Mouse (Mus musculus) hindbrain, embryonic 14.5 days (tissue): ENCODE measurements at regions not wholly inside any gene's neighbourhood (a gene's known extent, or its start where the extent isn't known, plus 50 kb on each side); places are given as distances from the start of the nearest gene placed in this dataset.

ENCODE experiments used
- ATAC-seq: fragments of 200-750 bp; cut with Nextera tagmentation; 2 replicates; pipeline ENCODE4 v1.8.0; 2017; ENCODE audit warnings: moderate number of reproducible peaks, mild to moderate bottlenecking, moderate TSS enrichment, moderate library complexity; ENCODE audit not compliant: low FRiP score
- DNase-seq: peaks from one replicate; pipeline ENCODE4 v3.0.0-alpha.2; 2015; ENCODE audit warnings: low spot score
- H3K27ac ChIP-seq: fragments of 300-500 bp; sonication (generic); 2 replicates; pipeline ENCODE4 v1.5.1; 2014; ENCODE audit warnings: mild to moderate bottlenecking, moderate library complexity
- H3K27me3 ChIP-seq: fragments of 300-500 bp; sonication (generic); 2 replicates; pipeline ENCODE4 v1.6.1; 2014; ENCODE audit warnings: mild to moderate bottlenecking, low read length, mixed read lengths; ENCODE audit not compliant: control insufficient read depth, insufficient read depth
- H3K36me3 ChIP-seq: fragments of 300-500 bp; sonication (generic); replicated peaks from 2 replicates; pipeline ENCODE4 v1.6.1; 2014; ENCODE audit not compliant: control insufficient read depth, insufficient read depth
- H3K4me1 ChIP-seq: fragments of 300-500 bp; sonication (generic); replicated peaks from 2 replicates; pipeline ENCODE4 v1.6.1; 2014; ENCODE audit warnings: antibody characterized with exemption, low read length, mixed read lengths; ENCODE audit not compliant: control insufficient read depth, insufficient read depth
- H3K4me2 ChIP-seq: fragments of 300-500 bp; sonication (generic); replicated peaks from 2 replicates; pipeline ENCODE4 v1.6.1; 2014; ENCODE audit warnings: mild to moderate bottlenecking, moderate library complexity
- H3K4me3 ChIP-seq: fragments of 300-500 bp; sonication (generic); replicated peaks from 2 replicates; pipeline ENCODE4 v1.5.1; 2014; ENCODE audit warnings: mild to moderate bottlenecking, low read length
- H3K9ac ChIP-seq: fragments of 300-500 bp; sonication (generic); 2 replicates; pipeline ENCODE4 v1.6.1; 2014
- H3K9me3 ChIP-seq: fragments of 300-500 bp; sonication (generic); 2 replicates; pipeline ENCODE4 v1.6.1; 2016; ENCODE audit warnings: low read length; ENCODE audit not compliant: control insufficient read depth
- WGBS: fragments of 180-500 bp; shearing (Covaris S2); extraction: QIAGEN DNeasy Blood & Tissue Kit; methylation state at CpG from one replicate; pipeline ENCODE4 v1.1.7; 2014; 5-methylcytosine and 5-hydroxymethylcytosine counted together

DNA sequence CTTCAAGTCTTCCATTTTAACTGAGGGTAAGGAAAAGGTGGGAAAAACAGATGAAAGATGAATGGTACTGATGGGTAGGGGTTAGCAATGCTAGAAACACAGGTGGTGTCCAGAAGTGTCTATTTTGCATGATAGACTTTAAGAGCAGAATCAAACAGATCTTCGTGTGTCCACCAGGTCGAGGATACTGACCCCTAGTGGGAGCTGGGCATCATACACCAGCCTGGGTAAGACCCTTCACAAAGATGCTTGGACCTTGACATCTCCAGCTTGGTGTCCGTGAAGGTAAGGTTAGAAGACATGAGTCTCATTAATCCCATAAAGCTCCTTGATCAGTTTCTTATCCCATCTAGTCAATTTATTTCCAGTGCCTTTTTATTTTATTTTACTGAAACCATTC lies 132.9 kb upstream of the Fstl4 start:
- peaks cover 12% of the 10 kb centered on the region for H3K4me1 ChIP-seq
- H3K27ac ChIP-seq = no peak overlapping the region
- H3K4me2 ChIP-seq = no peak overlapping the region
- no peaks in the 10 kb centered on the region for H3K9me3 ChIP-seq
- H3K27me3 ChIP-seq = no peaks in the 10 kb centered on the region
- no peak overlapping the region for H3K9ac ChIP-seq
- no peak for ATAC-seq
- H3K4me3 ChIP-seq = no peak overlapping the region
- 55% methylated on average over 3 of the region's 3 CpGs for WGBS
- DNase-seq = no peak
- H3K36me3 ChIP-seq = no peaks in the 10 kb centered on the region

DNA sequence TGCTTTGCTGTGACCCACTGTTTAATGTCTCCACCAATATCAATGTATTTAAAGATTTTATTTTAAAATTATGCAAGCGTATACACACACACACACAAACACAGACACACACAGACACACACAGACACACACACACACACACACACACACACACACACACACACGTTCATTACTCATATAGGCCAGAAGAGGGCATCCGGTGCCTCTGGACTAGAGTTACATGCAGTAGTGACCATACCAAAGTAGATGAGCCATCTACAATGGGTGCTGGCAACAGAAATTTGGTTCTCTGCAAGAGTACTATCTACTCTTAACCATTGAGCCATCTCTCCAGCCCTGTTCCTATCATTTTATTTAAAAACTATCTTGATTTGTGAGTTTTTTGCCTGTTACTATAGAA lies 130.2 kb upstream of the Fstl4 start:
- H3K4me1 ChIP-seq = peaks cover 12% of the 10 kb centered on the region
- H3K27me3 ChIP-seq = no peaks in the 10 kb centered on the region
- ATAC-seq (no peak), DNase-seq (no peak)
- no peaks in the 10 kb centered on the region for H3K9me3 ChIP-seq
- H3K9ac ChIP-seq = no peak overlapping the region
- WGBS = 75% methylated on average over 3 of the region's 3 CpGs
- no peaks in the 10 kb centered on the region for H3K36me3 ChIP-seq
- no peak overlapping the region for H3K27ac ChIP-seq
- H3K4me3 ChIP-seq = no peak overlapping the region
- no peak overlapping the region for H3K4me2 ChIP-seq

DNA sequence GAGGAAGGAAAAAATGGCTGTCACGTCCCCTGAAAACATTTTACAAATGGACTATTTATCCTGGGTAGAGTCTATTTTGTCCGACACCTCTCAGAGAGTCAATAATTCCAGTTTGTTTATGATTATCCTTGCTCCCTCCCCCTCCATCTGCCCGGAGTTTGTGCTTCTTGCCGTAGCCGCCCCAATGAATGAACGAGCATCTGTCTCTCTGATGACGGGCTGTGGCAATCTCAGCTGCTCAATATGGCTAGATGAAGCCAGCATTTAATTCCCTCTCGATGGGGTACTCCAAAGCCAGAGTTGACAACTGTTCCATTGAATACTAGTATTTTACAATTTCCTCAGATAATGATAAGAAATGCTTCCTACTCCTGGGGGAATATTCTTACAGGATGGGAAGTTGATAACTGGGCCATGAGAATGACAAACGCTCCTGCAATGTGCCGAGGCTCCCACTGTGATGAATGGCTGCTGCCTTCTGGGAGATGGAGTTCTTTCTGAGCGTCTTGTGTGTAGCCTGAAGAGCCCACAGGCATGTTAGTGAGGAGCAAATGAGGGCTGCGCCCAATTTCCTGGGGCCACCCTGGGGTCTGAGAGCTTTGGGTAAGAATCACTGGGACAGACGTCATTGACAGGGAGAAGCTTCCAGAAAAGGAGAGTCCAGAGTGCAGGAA lies 128.6 kb upstream of the Fstl4 start:
- Histone ChIP-seq H3K9ac (no peak overlapping the region), H3K27ac (no peak overlapping the region), H3K4me2 (no peak overlapping the region), H3K4me1 (peaks cover 12% of the 10 kb centered on the region), H3K36me3 (no peaks in the 10 kb centered on the region), H3K9me3 (no peaks in the 10 kb centered on the region), H3K4me3 (no peak overlapping the region), H3K27me3 (no peaks in the 10 kb centered on the region)
- DNase-seq (peak; percentile 39), ATAC-seq (peak; percentile 48; the same call in 1 of the 2 replicates)
- 43% methylated on average over 13 of the region's 13 CpGs for WGBS

DNA sequence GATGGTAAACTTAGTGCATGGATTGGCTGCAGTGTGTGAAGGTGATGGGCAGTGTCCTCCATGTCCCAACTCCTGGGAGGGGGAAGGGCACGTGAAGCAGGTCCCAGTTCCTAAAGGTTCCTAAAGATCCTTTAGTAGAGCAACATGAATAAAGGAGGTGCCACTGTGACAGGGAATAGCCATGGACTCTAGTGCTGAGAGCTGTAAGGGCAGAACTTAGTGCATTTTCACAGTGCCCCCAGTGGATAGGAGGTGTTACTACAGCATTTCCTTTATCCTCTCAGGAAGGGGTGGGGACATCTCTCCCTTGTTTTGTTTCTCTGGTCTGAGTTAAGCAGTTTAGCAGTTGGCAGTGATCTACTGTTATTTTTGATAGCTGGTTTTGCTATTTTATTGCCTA lies 125.5 kb upstream of the Fstl4 start:
- H3K4me3 ChIP-seq = no peak overlapping the region
- H3K4me2 ChIP-seq = no peak overlapping the region
- no peaks in the 10 kb centered on the region for H3K36me3 ChIP-seq
- WGBS = 100% methylated on average over 1 of the region's 1 CpGs
- no peak for ATAC-seq
- no peak overlapping the region for H3K9ac ChIP-seq
- no peak overlapping the region for H3K27ac ChIP-seq
- H3K27me3 ChIP-seq = no peaks in the 10 kb centered on the region
- peaks cover 12% of the 10 kb centered on the region for H3K4me1 ChIP-seq
- H3K9me3 ChIP-seq = no peaks in the 10 kb centered on the region
- DNase-seq = no peak

DNA sequence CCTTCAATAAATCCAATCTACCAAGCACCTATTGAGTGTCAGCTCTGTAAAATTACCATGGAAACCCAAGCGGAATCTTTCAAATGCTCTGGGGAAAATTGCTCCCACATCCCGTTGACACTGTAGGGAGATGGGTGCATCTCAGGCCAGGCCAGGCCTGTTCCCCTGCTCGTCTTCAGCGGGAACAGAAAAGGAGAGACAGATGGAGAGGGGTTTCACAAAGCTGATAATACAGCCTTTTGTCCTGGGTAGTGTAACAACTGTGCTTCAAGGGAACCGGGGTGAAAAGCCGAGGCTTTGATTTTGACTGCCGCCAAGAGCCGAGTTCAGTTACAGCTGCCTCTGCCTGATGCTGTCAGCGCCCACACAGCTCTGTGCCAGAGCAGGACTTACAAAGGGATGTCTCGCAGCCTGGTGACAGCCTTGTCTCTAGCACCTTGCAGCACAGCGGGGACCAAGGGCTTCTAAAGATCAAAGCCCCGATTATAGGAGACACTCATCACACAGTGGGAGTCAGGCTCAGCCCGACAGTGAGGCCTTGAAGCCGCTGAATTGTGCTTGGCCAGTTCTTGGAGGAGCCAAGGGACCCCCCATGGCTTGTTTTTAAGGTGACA lies 122.6 kb upstream of the Fstl4 start:
- Histone ChIP-seq H3K4me1 (peaks cover 4% of the 10 kb centered on the region; the same call in 1 of the 2 replicates), H3K27ac (no peak overlapping the region), H3K4me2 (no peak overlapping the region), H3K27me3 (no peaks in the 10 kb centered on the region), H3K36me3 (no peaks in the 10 kb centered on the region), H3K9me3 (no peaks in the 10 kb centered on the region), H3K4me3 (no peak overlapping the region), H3K9ac (0 out of 2 replicates have a peak overlapping the region, but pooled peaks have one; percentile 7)
- DNase-seq = no peak
- no peak for ATAC-seq
- WGBS = 9% methylated on average over 14 of the region's 14 CpGs

GRCm38 (mm10) chr11:52644081-52644768 lies 120.2 kb upstream of the Fstl4 start:
- Histone ChIP-seq H3K36me3 (no peaks in the 10 kb centered on the region), H3K9ac (no peak overlapping the region), H3K27ac (no peak overlapping the region), H3K4me2 (no peak overlapping the region), H3K27me3 (no peaks in the 10 kb centered on the region), H3K9me3 (no peaks in the 10 kb centered on the region), H3K4me1 (peaks cover 14% of the 10 kb centered on the region), H3K4me3 (no peak overlapping the region)
- DNase-seq (no peak), ATAC-seq (no peak)
- WGBS = 18% methylated on average over 6 of the region's 6 CpGs

DNA sequence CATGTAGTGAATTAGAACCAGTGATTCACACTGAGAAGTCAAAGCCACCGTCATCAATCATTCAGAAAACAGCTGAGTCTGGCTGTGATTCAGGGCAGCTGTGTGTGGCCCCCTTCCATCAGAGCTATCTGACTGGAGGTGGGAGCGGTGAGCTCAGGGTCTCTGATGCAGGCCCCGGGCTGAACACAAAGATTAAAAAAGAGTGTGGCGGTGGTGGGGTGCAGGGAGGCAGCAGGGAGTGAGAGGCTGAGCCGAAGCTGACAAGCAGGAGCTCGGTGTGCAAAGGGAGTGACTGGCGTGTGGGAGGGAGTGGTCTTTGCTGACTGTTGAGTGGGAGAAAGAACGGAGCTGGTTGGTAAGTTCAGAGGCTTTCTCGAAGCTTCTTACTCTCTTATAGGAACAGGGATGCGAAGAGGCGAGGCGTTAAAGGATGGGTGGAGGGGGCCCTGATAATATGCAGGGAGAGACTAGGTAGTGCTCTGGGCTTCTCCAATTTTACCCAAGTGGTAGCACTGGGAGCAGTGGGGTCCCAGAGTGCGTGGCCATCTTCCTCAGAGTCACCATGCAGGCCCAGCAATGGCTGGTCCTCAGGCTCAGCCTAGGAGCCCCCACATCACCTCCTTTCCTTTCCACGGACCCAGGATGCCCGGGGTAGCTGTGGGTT lies 116.1 kb upstream of the Fstl4 start:
- no peak overlapping the region for H3K4me3 ChIP-seq
- H3K4me1 ChIP-seq = peaks cover 14% of the 10 kb centered on the region
- H3K4me2 ChIP-seq = no peak overlapping the region
- no peak overlapping the region for H3K9ac ChIP-seq
- H3K27ac ChIP-seq = no peak overlapping the region
- no peaks in the 10 kb centered on the region for H3K36me3 ChIP-seq
- ATAC-seq (0 out of 2 replicates have a peak, but pooled peaks have one; percentile 27), DNase-seq (peak; percentile 53)
- WGBS = 38% methylated on average over 15 of the region's 15 CpGs
- H3K27me3 ChIP-seq = no peaks in the 10 kb centered on the region
- no peaks in the 10 kb centered on the region for H3K9me3 ChIP-seq

GRCm38 (mm10) chr11:52648849-52649400 lies 115.5 kb upstream of the Fstl4 start:
- Histone ChIP-seq H3K4me3 (no peak overlapping the region), H3K4me2 (no peak overlapping the region), H3K9me3 (no peaks in the 10 kb centered on the region), H3K27me3 (no peaks in the 10 kb centered on the region), H3K36me3 (no peaks in the 10 kb centered on the region), H3K4me1 (peaks cover 14% of the 10 kb centered on the region), H3K9ac (no peak overlapping the region), H3K27ac (no peak overlapping the region)
- DNase-seq (no peak), ATAC-seq (no peak)
- WGBS = 76% methylated on average over 8 of the region's 8 CpGs

DNA sequence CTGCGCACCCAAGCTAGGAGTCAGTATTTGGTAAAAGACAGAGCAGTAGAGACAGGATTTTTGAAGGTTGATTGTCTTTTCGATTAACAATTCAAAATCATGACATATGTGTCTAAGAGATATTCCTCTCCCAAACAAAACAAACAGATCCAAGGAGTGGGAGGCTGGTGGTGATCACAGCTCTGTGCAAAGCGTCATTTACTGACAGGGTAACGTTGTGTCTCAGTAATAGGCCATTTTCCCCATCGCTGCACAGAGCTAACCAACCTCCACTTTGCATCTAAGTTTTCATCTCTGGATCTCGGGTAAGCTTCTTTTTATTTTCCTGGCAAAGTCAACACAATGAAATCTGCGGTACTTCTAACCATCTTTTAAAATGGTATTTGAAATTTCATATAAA lies 109.8 kb upstream of the Fstl4 start:
- WGBS = 78% methylated on average over 7 of the region's 7 CpGs
- no peak for ATAC-seq
- Histone ChIP-seq H3K27me3 (no peaks in the 10 kb centered on the region), H3K9me3 (no peaks in the 10 kb centered on the region), H3K9ac (no peak overlapping the region), H3K4me2 (no peak overlapping the region), H3K4me1 (no peaks in the 10 kb centered on the region), H3K36me3 (no peaks in the 10 kb centered on the region), H3K4me3 (no peak overlapping the region), H3K27ac (no peak overlapping the region)
- no peak for DNase-seq
